Mouse (Mus musculus) CH12.LX (cell line): Measurements from ENCODE around the gene Tacc2. TPM values are rescaled to one million over a fixed set of nuclear protein-coding genes. Genes with fewer than 3 reads are reported as not detected.
A peak's percentile ranks its signal among the peaks of the same experiment; 100 is the strongest.

Experiments
- DNase-seq: peaks from one replicate; pipeline ENCODE4 v3.0.0-alpha.2; 2013; ENCODE audit errors: extremely low read depth
- H3K27ac ChIP-seq: 2 replicates; pipeline ENCODE4 v1.5.1; 2012; ENCODE audit warnings: low read depth, mild to moderate bottlenecking, control low read depth, moderate library complexity; ENCODE audit not compliant: insufficient read depth
- H3K27me3 ChIP-seq: replicated peaks from 2 replicates; pipeline ENCODE3; 2012; ENCODE audit warnings: inconsistent platforms
- H3K36me3 ChIP-seq, 2 experiments: replicated peaks in 1 of 2; 2 replicates each; pipeline versions ENCODE3 to v1.6.1; 2012; ENCODE audit warnings: inconsistent platforms in 1 of 2, low read length in 1 of 2, mild to moderate bottlenecking in 1 of 2, mixed read lengths in 1 of 2, moderate library complexity in 1 of 2; ENCODE audit not compliant: control insufficient read depth in 1 of 2, insufficient read depth in 1 of 2
- H3K4me1 ChIP-seq, 2 experiments: 2 replicates each; pipeline ENCODE4 v1.6.1; 2012; ENCODE audit warnings: inconsistent platforms in 1 of 2, moderate library complexity in 1 of 2; ENCODE audit not compliant: insufficient read depth in 2 of 2, control insufficient read depth in 1 of 2
- H3K4me2 ChIP-seq: 2 replicates; pipeline ENCODE4 v1.6.1; 2012; ENCODE audit warnings: low read depth, mild to moderate bottlenecking, control low read depth; ENCODE audit not compliant: poor library complexity, insufficient read depth, severe bottlenecking
- H3K4me3 ChIP-seq, 3 experiments: fragments of 150-350 bp in 1 of 3; sonication (generic) in 1 of 3; replicated peaks in 1 of 3; 2 replicates each; pipeline versions ENCODE3 to v1.5.1; 2011 to 2012; ENCODE audit warnings: low read depth in 2 of 3, low read length in 2 of 3, mild to moderate bottlenecking in 2 of 3, moderate library complexity in 2 of 3, control low read depth in 1 of 3, improper control_type of control experiment in 1 of 3, inconsistent platforms in 1 of 3, mixed read lengths in 1 of 3; ENCODE audit not compliant: poor library complexity in 1 of 3
- H3K79me2 ChIP-seq: replicated peaks from 2 replicates; pipeline ENCODE4 v1.6.1; 2012; ENCODE audit warnings: mild to moderate bottlenecking, moderate library complexity; ENCODE audit not compliant: control insufficient read depth, poor library complexity, insufficient read depth, severe bottlenecking; ENCODE audit errors: extremely low read depth
- H3K9ac ChIP-seq: 2 replicates; pipeline ENCODE4 v1.6.1; 2012; ENCODE audit warnings: low read depth, mild to moderate bottlenecking, control low read depth, moderate library complexity; ENCODE audit not compliant: insufficient read depth
- H3K9me3 ChIP-seq: replicated peaks from 2 replicates; pipeline ENCODE3; 2012; ENCODE audit warnings: low read length, inconsistent platforms, mixed read lengths
- CTCF ChIP-seq, 2 experiments: IDR thresholded peaks in 1 of 2; conservative IDR thresholded peaks in 1 of 2; 2 replicates each; pipeline ENCODE4 v1.5.1; 2011 to 2012; ENCODE audit warnings: low read depth in 2 of 2, low read length in 2 of 2, improper control_type of control experiment in 1 of 2, inconsistent platforms in 1 of 2, mild to moderate bottlenecking in 1 of 2, moderate library complexity in 1 of 2
- E2F4 ChIP-seq: IDR thresholded peaks from 2 replicates; pipeline ENCODE4 v1.6.1; 2011; ENCODE audit warnings: low read depth, low read length, improper control_type of control experiment; ENCODE audit not compliant: insufficient replicate concordance
- ELF1 ChIP-seq: IDR thresholded peaks from 2 replicates; pipeline ENCODE4 v1.6.1; 2014; ENCODE audit warnings: low read depth, mild to moderate bottlenecking, inconsistent platforms, low read length, improper control_type of control experiment
- ETS1 ChIP-seq: conservative IDR thresholded peaks from 2 replicates; pipeline ENCODE4 v1.6.1; 2012; ENCODE audit warnings: low read depth, mild to moderate bottlenecking, inconsistent platforms, low read length, improper control_type of control experiment, moderate library complexity
- GABPA ChIP-seq: IDR thresholded peaks from 2 replicates; pipeline ENCODE4 v1.6.1; 2012; ENCODE audit warnings: low read depth, low read length, improper control_type of control experiment, inconsistent platforms; ENCODE audit not compliant: insufficient replicate concordance
- IRF4 ChIP-seq: IDR thresholded peaks from 2 replicates; pipeline ENCODE4 v1.6.1; 2014; ENCODE audit warnings: low read depth, mild to moderate bottlenecking, inconsistent platforms, low read length, improper control_type of control experiment
- JUN ChIP-seq: IDR thresholded peaks from 2 replicates; pipeline ENCODE4 v1.6.1; 2011; ENCODE audit warnings: low read depth, mild to moderate bottlenecking, low read length, improper control_type of control experiment, moderate library complexity; ENCODE audit not compliant: insufficient read depth
- KAT2A ChIP-seq: IDR thresholded peaks from 2 replicates; pipeline ENCODE4 v1.6.1; 2012; ENCODE audit warnings: low read length, improper control_type of control experiment, inconsistent platforms; ENCODE audit not compliant: insufficient replicate concordance
- MAX ChIP-seq: IDR thresholded peaks from 2 replicates; pipeline ENCODE4 v1.6.1; 2011; ENCODE audit warnings: low read length, improper control_type of control experiment
- MAZ ChIP-seq: IDR thresholded peaks from 2 replicates; pipeline ENCODE4 v1.6.1; 2012; ENCODE audit warnings: low read depth, mild to moderate bottlenecking, inconsistent platforms, low read length, improper control_type of control experiment, moderate library complexity
- MEF2A ChIP-seq: IDR thresholded peaks from 2 replicates; pipeline ENCODE4 v1.6.1; 2014; ENCODE audit warnings: low read depth, mild to moderate bottlenecking, inconsistent platforms, low read length, improper control_type of control experiment, borderline replicate concordance
- MXI1 ChIP-seq: IDR thresholded peaks from 2 replicates; pipeline ENCODE4 v1.6.1; 2011; ENCODE audit warnings: mild to moderate bottlenecking, low read depth, low read length, improper control_type of control experiment
- MYC ChIP-seq: IDR thresholded peaks from 2 replicates; pipeline ENCODE4 v1.6.1; 2011; ENCODE audit warnings: low read depth, mild to moderate bottlenecking, improper control_type of control experiment, low read length
- NELFE ChIP-seq: IDR thresholded peaks from 2 replicates; pipeline ENCODE4 v1.6.1; 2011; ENCODE audit warnings: low read depth, low read length, improper control_type of control experiment
- POLR2A ChIP-seq: IDR thresholded peaks from 2 replicates; pipeline ENCODE4 v1.6.1; 2011; ENCODE audit warnings: low read depth, mild to moderate bottlenecking, improper control_type of control experiment, low read length
- RAD21 ChIP-seq: IDR thresholded peaks from 2 replicates; pipeline ENCODE4 v1.6.1; 2011; ENCODE audit warnings: low read depth, mild to moderate bottlenecking, low read length, improper control_type of control experiment, moderate library complexity
- SIN3A ChIP-seq: IDR thresholded peaks from 2 replicates; pipeline ENCODE4 v1.6.1; 2012; ENCODE audit warnings: low read length, improper control_type of control experiment, inconsistent platforms
- SMC3 ChIP-seq: IDR thresholded peaks from 2 replicates; pipeline ENCODE4 v1.6.1; 2011; ENCODE audit warnings: low read depth, low read length, improper control_type of control experiment
- TBP ChIP-seq: conservative IDR thresholded peaks from 2 replicates; pipeline ENCODE4 v1.6.1; 2011; ENCODE audit warnings: low read depth, low read length, improper control_type of control experiment
- TCF12 ChIP-seq: IDR thresholded peaks from 2 replicates; pipeline ENCODE4 v1.6.1; 2014; ENCODE audit warnings: low read depth, mild to moderate bottlenecking, inconsistent platforms, low read length, improper control_type of control experiment
- USF2 ChIP-seq: conservative IDR thresholded peaks from 2 replicates; pipeline ENCODE4 v1.6.1; 2011; ENCODE audit warnings: low read depth, low read length, improper control_type of control experiment
- ZKSCAN1 ChIP-seq: IDR thresholded peaks from 2 replicates; pipeline ENCODE4 v1.6.1; 2012; ENCODE audit warnings: low read depth, inconsistent platforms, low read length, improper control_type of control experiment, borderline replicate concordance
- ZMIZ1 ChIP-seq: IDR thresholded peaks from 2 replicates; pipeline ENCODE4 v1.6.1; 2012; ENCODE audit warnings: low read depth, mild to moderate bottlenecking, inconsistent platforms, low read length, improper control_type of control experiment
- dilution Hi-C: fragments of 300-500 bp; cut with MboI; formaldehyde crosslinking; loops from 2 replicates; pipeline ENCODE4 v1.14.3; 2020; ENCODE audit warnings: low sequenced_read_pairs; ENCODE audit not compliant: extremely low pct_unique_long_range_greater_than_20kb, extremely low pct_ligation_motif_present
- in situ Hi-C: fragments of 300-500 bp; cut with MboI; formaldehyde crosslinking; loops from 3 replicates; pipeline ENCODE4 v1.14.3; 2019; ENCODE audit warnings: low sequenced_read_pairs, low pct_ligation_motif_present, low pct_unique_long_range_greater_than_20kb, mixed read lengths
- polyA plus RNA-seq: library from polyadenylated mRNA; unstranded; fragments of >175 nt; gene quantifications from 2 replicates; pipeline ENCODE4 v1.2.1, GENCODE M21; 2012; ENCODE audit warnings: low read depth; ENCODE audit not compliant: insufficient read length
- total RNA-seq, 2 experiments: library from RNA; depleted of rRNA; stranded (reverse); fragments of 300-350 nt in 1 of 2; fragments of >200 nt in 1 of 2; gene quantifications; 2 replicates each; pipeline ENCODE4 v1.2.3; 2012 to 2014

Gene Tacc2
- total and polyA plus RNA-seq, 3 experiments: 0.13 to 0.41 TPM; not detected in 1

- Histone ChIP-seq H3K36me3 (no peaks in the 10 kb centered on the region), H3K4me3 (no peak overlapping the region), H3K9ac (no peak overlapping the region), H3K79me2 (no peaks in the 10 kb centered on the region), H3K4me1 (peaks cover 2 to 7% of the 10 kb centered on the region in 2 experiments), H3K9me3 (no peaks in the 10 kb centered on the region), H3K4me2 (no peak overlapping the region), H3K27ac (no peak overlapping the region), H3K27me3 (peaks cover 44% of the 10 kb centered on the region)
- TF ChIP-seq USF2 (no peak), MEF2A (no peak), E2F4 (no peak), POLR2A (no peak), MAZ (no peak), CTCF (conservative IDR thresholded peaks at IDR 0.05 in 1 of 2, IDR thresholded peaks at IDR 0.05 in 1 of 2; ENCODE audit: low read depth in 2 of 2, low read length in 2 of 2) (no peak), IRF4 (no peak), ZKSCAN1 (no peak), SIN3A (no peak), TCF12 (no peak), GABPA (no peak), MXI1 (no peak), ETS1 (no peak), KAT2A (no peak)
- dilution Hi-C loops: no loop called here
- in situ Hi-C loops: loop anchor here (5.0 kb wide), 1 partner anchor 75 kb away; no protein-coding TSS in a partner anchor
- DNase-seq: no peak
Observed at GRCm38 (mm10) chr7:130757326-130757865, 180.2 kb downstream of the Tacc2 start.

GRCm38 (mm10) chr7:130762071-130762897, 185.0 kb downstream of the Tacc2 start:
- no peak overlapping the region for H3K27ac ChIP-seq
- H3K4me1 ChIP-seq: peaks cover 4 to 22% of the 10 kb centered on the region in 2 experiments
- no peak for TF ChIP-seq SIN3A
- no peak for TF ChIP-seq MAX
- no peak for TF ChIP-seq ETS1
- TF ChIP-seq TBP: no peak
- no peak for TF ChIP-seq JUN
- TF ChIP-seq ZMIZ1: no peak
- TF ChIP-seq NELFE: peak; percentile 16; the same call in 1 of the 2 replicates
- no peak for TF ChIP-seq MYC
- TF ChIP-seq SMC3: peak; percentile 74
- TF ChIP-seq E2F4: no peak
- 0 out of 2 replicates have a peak, but pooled peaks have one; percentile 18 for TF ChIP-seq ELF1
- TF ChIP-seq CTCF (conservative IDR thresholded peaks at IDR 0.05 in 1 of 2, IDR thresholded peaks at IDR 0.05 in 1 of 2; ENCODE audit: low read depth in 2 of 2, low read length in 2 of 2): peak; percentile 57 to 84
- no peak for TF ChIP-seq MXI1
- TF ChIP-seq RAD21: peak; percentile 34
- DNase-seq: peak; percentile 68
- H3K36me3 ChIP-seq: no peaks in the 10 kb centered on the region
- no peak overlapping the region for H3K9ac ChIP-seq
- no peaks in the 10 kb centered on the region for H3K79me2 ChIP-seq
- in situ Hi-C loops: no loop called here
- H3K9me3 ChIP-seq: no peaks in the 10 kb centered on the region
- peaks cover 27% of the 10 kb centered on the region for H3K27me3 ChIP-seq
- dilution Hi-C loops: no loop called here
- no peak overlapping the region for H3K4me2 ChIP-seq
- no peak overlapping the region for H3K4me3 ChIP-seq
